Mouse (Mus musculus) thymus, adult 2 months (tissue): Measurements from ENCODE around the gene Rbp7.

Experiments
- CTCF ChIP-seq: fragments of 200-500 bp; IDR thresholded peaks from 2 replicates; pipeline ENCODE4 v1.5.1; 2012; ENCODE audit warnings: mild to moderate bottlenecking, control low read depth, low read length, moderate library complexity, borderline replicate concordance; ENCODE audit not compliant: control insufficient read depth, poor library complexity, insufficient read depth; ENCODE audit errors: extremely low read depth
- POLR2A ChIP-seq: fragments of 200-500 bp; IDR thresholded peaks from 2 replicates; pipeline ENCODE4 v1.6.1; 2012; ENCODE audit warnings: mild to moderate bottlenecking, low read length, control low read depth, moderate library complexity; ENCODE audit not compliant: control insufficient read depth, poor library complexity, insufficient read depth; ENCODE audit errors: extremely low read depth

DNA sequence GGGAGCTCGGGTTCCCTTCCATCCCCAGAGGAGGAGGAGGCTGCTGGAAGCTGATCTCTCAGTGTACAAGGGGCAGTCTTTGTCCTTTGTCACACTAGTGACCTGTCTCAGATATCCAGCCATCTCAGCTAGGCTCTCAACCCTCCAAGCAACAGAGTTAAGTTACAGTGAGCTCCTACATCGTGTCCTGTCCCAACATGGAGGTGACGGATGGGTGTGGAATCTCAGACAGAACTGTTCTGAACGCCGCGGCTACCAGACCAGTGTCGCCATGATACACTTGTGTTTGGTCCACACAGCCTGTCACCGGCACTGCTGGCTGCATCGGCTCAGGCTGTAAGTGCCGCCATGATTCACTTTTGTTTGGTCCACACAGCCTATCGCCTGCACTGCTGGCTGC is 22.3 kb upstream of the Rbp7 start, which contains the start of gene Tmem274:
- no peak for TF ChIP-seq CTCF
- TF ChIP-seq POLR2A: no peak
